Mouse (Mus musculus) embryonic fibroblast, embryonic 13.5 days (primary cell): ENCODE data around the gene Acot1.

ENCODE experiments used
- CTCF ChIP-seq: IDR thresholded peaks from 2 replicates; pipeline ENCODE4 v1.5.1; 2011; ENCODE audit warnings: mild to moderate bottlenecking, control low read depth, low read length, moderate library complexity, borderline replicate concordance; ENCODE audit not compliant: insufficient read depth
- POLR2A ChIP-seq: IDR thresholded peaks from 2 replicates; pipeline ENCODE4 v1.6.1; 2011; ENCODE audit warnings: low read depth, mild to moderate bottlenecking, control low read depth, low read length, moderate library complexity

- TF ChIP-seq CTCF: no peak
- no peak for TF ChIP-seq POLR2A
These were observed 13.9 kb downstream of the Acot1 start for GRCm38 (mm10) chr12:84023052-84023745.
